Mouse (Mus musculus) kidney, postnatal 25 days (tissue): ENCODE measurements at regions not wholly inside any gene's neighbourhood (a gene's known extent, or its start where the extent isn't known, plus 50 kb on each side); places are given as distances from the start of the nearest gene placed in this dataset.
A peak's percentile ranks its signal among the peaks of the same experiment; 100 is the strongest.

Experiments
- DNase-seq, 2 experiments: peaks; one replicate each; pipeline ENCODE4 v3.0.0; 2021; ENCODE audit warnings: mixed read lengths in 2 of 2

DNA sequence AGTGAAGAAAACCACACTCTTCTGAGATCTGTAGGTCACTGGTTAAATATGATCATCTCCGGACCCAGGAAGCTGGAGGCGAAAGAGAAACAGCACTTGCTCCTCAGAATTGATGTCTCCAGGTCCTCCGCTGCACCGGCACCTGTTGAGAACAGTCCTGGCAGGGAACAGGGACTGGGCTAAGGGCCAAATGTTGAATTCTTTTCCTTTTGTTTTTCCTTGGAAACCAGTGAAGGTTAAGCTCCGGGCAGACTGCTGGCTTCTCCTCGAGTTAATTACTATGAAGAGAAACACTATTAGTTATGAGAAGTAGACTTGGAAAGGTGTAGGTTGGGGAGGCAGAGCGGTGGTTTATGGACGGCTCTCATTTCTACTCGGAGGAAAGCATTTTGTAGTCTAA lies 242.7 kb downstream of the Rngtt start:
- peak; percentile 44 to 50 for DNase-seq

DNA sequence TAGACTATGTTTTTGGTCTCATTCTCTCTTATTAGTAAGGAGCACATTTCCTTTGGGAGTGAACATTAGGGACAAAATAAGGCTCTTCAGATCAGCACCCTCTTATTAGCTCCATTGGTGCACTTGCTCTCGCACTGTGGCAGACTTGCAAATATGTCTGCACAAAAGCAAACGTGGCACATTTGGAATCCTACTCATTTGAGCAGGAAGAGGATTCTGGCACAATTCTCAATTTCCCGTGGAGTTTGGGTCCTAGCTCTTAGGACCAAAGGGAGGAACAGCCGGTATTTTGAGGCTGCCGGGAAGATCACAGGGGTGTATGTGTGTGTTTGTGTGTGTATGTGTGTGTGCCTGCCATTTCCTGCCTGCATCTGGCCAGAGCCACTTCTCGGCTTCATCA lies 244.5 kb downstream of the Rngtt start:
- DNase-seq, result no peak

DNA sequence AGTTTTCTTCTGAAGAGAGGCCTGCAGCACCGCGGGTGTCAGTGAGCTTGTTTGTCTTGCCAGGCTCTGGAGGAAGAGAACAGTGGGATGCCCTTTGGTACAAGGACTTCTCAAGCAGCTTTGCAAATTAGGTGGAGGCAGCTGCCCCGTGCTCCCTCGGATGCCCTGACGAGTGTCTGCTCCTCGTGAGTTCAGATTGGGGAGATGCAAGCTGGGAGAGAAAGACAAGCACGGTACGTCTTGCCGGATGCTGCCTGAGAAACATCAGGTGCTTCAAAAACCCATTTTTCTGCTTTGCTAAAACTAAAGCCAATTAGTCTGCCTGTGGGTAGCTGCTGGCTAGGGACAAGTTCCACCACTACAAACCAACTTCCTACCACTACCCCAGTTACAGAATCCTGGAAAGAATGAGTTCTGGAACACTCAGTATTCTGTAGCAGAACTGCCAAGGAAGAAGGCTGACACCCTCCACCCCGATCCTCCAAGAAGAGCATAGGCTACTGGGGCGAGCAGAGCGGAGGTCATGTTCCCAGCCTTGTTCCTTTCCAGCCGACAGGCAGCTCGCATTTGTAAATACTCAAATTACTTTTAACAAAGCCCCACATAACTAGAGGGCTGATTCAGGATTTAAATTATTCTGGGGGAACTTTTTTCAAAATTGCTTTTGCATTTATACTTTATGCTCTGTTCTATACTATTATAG lies 245.3 kb downstream of the Rngtt start:
- DNase-seq, result no peak

DNA sequence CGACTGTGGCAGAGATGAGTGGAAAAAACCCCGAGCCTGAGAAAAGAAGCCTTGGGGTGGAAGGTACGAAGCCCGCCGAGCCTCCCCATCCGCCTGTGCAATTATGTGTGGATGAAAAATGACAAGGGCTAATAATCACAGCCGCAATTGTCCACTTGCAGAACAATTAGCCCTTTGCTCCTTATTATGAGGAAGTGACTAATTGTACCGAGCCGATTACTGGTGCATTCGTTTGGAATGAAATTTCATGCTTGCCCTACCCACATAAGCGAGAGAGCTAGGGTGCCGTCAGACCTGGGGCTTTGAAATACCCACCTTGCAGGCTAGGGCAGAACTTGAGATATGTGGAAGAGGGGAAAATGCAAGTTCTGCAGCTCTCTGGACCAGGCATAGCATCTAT lies 245.9 kb downstream of the Rngtt start:
- DNase-seq, result no peak

DNA sequence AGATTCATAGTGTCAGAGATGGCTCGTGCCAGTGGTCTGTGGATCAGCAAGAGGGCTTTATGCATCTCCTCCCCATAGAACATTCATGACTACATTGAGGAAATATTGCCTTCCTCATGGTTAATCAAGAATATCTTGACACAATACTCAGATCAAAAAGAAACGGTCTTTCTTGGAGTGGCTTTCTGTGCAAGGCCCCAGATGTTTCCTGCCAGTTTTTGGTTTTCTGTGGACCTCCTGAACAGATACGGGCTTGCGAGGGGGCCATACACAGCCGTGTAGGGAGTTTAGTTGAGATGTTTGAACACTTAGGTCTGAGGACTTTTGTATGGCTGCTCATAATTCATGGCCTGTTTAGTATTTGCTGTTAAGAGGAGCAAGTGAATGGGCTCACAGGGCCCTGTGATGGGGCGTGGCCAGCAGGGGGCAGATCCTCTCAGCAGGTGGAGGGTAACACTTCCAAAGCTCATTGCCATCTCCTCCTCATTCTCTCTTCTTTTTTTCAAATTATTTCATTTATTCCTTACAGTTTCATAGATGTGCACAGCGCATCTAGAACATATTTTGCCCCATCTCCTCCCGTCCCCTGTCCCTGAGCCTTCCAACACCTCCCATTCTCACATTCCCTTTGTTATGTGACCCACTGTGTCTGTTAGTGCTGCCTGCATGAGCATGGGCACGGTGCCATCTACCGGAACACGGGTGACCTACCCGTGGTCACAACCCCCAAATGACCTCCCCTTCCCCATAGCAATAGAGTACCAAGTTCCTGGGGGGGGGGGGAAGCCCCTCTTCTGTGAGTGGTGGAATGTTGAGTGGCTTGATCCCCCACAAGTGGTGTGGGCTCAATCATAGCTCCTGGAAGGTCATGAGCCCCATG lies 246.8 kb downstream of the Rngtt start:
- peak in 1 of 2 experiments; percentile 31 for DNase-seq

DNA sequence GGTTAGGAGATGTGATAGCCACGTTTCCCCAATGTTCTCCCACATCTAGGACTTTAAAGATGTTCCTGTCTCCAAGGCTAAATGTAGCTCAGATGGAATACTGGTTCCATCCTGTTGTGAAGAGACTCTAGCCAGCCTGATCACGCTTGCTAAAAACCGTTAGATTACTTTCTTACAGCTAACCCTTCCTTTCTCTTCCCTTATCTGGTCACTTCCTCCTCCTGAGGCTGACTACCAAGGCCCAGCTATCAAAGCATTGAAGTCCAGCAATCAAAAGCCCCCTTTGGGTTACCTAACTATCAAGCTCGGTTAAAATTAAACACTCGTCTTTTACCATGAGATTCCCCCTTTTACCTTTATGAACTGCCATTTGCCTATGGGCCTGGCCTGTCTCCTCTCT lies 260.2 kb downstream of the Rngtt start:
- DNase-seq, result no peak

DNA sequence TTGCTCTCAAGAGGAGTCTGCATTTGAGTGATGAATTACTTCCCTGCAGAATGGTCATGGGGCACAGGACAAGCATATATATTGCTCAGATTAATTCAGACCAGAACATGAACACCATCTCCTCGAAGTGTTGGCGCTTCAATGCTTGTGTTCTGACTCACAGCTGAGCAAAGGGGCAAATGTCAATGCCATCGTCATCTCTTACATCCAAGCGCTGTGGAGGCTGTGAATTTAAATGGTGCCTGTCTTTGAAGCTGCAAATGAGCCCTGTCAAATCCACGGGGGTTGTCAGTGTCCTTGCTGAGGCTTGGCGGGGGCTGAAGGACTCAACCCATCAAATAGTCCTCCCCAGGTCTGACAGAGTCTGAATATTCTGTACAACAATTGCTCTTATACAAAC lies 261.2 kb downstream of the Rngtt start:
- DNase-seq, result no peak

DNA sequence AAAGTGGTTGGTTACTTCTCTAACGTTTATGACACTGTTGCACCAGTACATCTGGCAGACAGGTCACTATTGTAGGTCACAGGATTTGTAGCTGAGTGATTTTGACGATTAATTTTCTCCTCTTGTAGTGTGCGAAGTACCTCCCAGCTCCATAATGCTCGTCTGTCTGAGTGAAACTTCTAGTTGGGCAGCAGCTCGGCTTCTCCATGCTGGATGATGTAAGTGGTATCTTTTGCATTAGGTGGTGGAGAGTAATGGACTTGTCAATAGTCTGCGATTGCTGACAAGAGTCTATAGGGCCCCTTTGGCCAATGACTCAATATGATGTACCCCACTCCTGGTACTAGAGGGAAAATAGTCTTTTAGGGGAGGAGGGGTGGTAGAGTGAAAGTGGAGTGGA lies 267.5 kb downstream of the Rngtt start:
- no peak for DNase-seq

DNA sequence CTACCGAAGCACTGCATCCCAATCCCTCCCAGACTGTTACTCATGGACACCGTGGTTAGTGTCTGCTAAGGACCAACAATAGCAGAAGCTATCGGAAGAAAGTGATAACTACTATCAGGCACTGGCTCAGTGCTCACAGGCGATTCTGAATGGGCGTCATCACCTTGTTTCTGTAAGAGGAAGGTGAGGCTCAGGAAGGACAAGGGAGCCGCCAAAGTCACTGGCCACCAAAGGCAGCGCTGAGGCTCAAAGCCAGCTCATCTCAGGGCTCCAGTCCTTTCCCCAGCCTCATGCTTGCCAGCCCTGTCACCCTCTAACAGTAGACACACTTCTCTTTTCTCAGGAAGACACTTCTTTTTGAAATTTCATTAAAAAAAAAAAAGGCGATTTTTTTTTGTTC lies 270.4 kb downstream of the Rngtt start:
- DNase-seq, result no peak

DNA sequence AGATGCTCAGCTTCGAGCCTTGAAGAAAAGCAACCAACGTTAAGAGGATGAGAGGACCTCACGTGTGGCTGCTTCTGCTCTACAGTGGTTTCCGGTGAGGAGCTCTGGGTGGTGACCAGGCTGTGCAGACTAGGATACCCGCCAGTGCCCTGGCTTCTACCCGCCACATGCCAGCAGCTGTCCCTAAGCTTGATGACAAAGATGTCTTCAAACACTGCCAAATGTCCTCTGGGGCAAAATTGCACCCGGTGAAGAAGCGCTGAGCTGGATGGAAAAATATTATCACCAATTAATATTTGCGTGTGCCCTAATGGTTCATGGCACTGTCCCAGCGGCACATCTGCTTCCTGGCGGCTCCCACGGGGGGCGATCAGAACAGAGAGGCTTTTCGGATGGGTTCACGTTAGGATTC lies 271.1 kb downstream of the Rngtt start:
- DNase-seq, result no peak

DNA sequence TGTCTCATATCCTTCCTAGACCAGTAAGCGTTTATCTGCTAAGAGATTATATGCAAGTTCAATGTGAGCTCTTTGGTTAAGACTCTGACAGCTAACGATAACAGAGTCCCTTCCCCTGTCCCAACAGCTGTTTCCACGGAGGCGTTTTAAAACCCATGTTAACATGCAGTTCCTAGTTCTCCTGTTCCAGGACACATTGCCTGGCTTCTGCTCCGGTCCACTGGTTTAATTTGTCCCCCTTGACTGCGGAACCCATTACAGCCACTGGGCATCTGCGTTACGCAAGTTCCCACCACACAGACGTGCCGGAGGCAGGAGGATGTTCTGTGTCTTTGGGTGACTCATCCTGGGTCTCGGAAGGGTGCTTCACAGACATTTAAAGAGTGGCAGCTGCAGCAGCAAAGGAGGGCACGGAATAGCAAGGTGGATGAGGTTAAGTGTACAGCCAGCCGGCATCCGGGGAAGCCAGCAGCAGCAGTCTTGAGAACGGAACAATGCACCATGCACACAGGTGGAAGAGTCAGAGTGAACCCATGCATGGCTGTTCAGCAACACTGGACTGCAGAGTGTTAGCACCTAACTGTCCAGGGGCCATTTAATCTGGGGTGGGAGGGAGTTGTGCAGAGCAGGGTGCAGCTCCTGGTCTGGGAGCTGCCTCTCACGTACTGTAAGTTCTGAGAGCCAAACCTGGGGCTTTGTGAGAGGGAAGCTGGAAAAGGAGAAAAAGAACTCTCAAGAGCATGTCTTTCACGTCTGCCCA lies 271.8 kb downstream of the Rngtt start:
- peak in 1 of 2 experiments; percentile 42 for DNase-seq

DNA sequence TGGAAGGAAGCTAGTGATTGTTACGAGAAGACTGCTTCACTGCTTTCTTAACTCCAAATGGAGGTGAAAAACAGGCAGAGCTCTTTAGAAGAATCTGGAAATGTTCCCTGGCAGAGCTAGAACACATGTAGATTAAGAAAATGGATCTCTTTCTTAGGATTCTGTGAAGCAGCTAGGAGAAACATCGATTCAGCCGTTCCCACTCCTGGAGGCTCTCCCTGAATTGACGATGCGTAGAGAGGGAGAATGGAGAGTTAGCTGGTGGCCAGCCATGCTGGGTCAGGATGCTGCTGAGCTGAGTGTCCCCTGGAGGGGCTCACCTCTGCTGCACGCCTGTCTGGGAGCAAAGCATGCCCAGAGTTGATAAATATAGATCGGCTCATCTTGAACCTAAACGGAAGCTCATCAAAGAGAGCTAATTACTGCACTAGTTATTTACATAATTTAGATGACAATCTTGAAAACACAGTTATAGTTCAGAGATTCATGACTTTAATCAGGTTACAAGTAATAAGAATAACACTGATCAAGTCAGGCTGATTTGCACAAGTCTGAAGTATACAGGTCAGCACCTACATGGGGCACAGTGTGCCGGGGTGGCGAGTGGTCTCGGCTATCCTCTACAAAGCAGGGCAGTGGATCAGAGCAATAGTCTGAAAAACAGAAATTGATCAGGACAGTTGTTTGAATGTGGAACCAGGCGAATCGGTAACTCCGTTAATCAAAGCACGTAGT lies 273.0 kb downstream of the Rngtt start:
- no peak for DNase-seq

DNA sequence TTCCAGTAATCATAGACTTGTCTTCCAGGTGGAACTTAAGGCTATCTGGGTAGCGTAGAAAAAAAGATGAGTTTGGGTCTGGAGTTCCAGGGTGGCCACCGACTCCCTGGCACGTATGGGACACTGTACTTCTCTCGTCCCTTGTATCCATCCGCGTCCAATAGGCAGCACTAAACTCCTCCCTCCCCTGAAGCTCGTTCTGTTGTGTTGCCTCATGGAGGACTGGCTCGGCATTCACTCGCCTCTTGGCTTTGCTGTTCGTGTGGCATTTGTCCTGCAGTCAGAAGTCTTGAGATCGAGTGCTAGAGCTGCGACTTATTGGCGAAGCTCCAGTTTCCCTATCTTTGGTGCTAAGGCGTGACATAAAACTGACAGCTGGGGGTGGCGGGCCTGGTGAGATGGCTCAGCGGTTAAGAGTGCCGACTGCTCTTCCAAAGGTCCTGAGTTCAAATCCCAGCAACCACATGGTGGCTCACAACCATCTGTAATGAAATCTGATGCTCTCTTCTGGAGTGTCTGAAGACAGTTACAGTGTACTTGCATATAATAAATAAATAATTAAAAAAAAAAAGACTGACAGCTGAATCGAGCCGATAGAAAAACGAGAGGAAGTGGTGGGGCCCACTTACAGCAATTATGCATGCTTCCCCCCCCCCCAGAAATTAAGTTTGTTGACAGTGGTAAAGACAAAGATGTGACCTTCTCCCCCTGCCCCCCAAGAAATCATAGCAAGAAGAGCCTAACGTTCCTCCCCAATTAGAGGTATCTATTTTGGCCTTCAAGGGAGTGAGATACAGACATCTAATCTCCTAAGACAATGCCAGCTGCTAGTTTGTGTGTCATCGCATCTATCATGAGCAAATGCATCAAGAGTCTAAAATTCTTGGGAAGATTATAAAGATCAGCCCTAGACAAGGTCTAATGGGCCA lies 274.1 kb downstream of the Rngtt start:
- DNase-seq, result no peak

DNA sequence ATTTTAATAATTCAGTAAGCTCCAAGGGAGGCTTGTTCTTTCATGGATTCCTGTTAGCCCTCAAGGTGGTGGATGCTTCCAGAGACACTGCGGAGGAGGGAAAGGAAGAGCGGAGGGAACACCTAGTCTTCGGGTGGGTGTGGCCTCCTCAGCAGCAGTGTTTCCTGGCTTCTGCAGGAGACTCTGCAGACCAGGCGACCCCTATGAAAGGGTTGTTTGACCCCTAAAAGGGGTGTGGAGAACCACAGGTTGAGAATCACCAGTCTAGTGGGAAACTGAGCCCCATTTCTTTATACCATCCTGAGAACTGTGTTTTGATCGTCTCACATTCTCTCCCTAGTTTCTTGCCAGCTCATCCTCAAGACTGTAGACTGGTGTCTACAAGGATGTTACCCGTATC lies 275.7 kb downstream of the Rngtt start:
- DNase-seq, result no peak

DNA sequence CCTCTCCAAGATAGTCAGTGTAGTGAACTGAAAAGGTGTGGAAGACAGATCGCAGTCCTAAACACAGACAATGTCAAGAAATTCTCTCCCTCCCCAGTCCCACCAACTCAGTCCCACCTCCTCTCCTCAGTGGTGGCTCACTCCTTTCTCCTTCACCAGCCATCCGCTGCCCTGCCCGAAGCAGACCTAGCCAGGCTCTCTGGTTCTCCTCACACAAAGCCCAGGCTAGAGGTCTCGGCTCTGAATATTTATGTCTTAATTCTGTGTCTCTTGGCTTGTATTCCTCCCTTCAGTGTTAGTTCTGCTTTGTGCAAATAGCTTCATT lies 276.1 kb downstream of the Rngtt start:
- DNase-seq, result no peak

DNA sequence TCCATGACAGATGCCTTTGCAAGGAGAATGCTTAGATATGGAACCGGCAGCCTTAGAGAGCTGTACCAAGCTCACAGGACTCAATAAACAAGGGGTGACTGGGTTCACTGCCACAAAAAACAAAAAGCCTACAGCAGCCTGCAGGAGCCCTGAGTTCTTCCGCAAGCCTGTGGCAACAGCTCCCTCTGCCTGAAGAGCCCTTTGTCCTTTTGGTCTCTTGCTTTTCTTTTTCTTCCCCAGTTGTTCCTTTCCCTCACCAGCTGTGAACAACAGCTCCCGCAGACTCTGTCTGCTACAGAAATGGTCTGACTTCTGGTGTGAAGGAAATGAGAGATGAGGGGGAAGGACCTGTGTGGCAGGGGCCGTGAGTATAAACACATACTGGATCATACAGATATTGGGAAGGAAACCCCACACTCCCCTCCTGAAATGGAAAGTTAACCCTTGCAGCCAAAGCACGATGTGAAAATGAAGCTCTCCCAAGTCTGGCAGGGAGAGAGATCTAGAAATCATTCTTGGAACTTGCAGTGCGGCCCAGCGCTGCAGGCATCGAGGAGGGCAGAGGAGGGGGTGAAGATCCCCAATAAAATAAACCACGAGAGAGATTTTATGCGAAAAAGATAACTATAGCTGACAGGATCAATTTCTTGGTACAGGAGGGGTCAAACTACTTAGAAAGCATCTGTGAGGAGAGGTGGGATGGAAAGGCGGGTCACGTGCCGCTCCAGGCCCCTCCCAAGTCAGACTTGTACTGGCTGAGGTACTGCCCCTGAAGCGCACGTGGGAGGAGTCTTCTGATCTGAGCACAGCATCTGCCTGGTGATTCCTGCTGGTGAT lies 276.7 kb downstream of the Rngtt start:
- peak; percentile 53 to 70 for DNase-seq

DNA sequence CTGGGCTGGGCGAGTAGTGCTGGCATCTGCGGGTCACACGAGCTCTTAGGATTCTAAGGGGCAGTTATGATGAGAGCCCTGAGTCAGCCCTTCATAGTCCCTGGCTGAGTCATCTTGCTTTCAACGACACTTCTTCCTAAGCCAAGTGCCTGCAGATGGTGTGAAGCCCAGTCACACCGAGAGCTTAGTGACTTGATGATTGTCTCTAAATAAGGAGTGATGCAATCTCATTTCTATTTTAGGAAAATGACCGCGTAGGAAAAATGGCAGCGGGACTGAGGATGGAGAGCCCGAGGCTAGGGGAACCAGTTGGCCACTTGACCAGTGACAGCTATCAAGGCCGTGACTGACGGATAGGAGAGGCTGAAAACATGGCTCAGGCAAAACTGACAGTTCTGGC lies 277.6 kb downstream of the Rngtt start:
- DNase-seq, result no peak

DNA sequence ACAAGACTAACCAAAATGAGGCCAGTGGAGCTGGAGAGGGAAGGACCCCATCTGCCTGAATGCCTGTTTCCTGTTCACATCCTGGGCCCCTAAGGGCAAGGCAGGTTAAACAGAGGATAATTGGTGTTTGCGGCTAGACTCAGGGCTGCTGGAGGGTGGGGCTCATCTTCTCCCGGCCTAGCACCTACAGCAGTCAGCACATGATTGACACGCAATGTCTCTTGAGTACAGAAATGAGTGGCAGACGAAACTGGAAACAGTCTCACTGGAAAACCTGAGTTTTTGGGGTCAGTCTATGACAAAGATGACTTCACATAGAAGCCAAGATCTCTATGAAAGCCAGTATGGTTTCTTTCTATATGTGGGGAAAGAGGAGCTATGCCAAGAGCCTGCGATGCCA lies 278.0 kb downstream of the Rngtt start:
- no peak for DNase-seq

DNA sequence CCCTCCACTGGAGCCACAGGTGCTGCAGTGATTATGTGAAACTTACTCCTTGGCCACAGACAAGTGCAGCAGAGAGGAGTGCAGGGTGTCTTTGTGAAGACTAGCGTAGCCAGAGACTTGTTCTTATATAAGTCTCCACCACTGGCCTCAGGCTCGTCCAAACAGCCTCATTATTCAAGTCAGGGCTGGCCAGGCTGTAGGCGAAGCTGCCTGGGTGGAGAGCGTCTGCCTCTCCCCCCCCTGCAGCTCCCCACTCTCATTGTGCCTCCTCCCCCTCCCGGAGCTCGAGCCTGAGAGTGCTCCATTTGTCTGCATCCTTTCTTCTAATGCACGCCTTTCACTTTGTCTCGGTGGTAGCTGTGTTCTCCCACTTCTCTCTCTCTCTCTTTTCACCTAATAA lies 279.1 kb downstream of the Rngtt start:
- no peak for DNase-seq

DNA sequence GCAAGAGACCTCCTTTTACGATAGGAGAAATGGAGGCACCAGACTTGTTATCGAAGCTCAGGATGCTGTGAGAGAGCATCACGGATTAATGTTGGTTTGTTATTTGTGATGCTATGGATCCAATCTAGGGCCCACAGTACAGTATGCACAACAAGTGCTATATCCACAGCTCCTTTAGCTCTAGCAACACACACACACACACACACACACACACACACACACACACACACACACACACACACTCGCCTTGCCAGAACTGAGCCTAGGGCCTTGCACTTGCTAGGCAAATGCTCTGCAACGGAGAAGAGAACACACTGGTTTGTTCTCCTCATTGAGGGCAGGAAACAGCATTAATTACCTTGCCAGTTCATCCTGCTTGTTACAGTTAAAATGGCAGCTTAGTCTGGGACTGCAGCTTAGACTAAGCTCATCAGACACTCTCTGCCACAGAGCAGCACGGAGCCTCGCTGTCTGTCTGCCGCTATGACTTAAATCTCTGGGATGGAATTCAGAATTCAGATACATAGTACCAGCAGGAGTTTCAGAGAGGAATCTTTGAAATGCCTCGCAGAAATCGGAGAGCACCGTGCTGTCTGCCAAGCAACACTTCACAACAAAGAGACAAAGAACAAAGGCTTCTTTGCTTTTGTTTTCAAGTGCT lies 285.0 kb downstream of the Rngtt start:
- no peak for DNase-seq
